Mouse (Mus musculus) liver, embryonic 13.5 days (tissue): ENCODE results near the gene Lrrc31. TPM values are rescaled to one million over a fixed set of nuclear protein-coding genes. Genes with fewer than 3 reads are reported as not detected.

Source experiments
- ATAC-seq: fragments of 200-750 bp; cut with Nextera tagmentation; 2 replicates; pipeline ENCODE4 v1.8.0; 2017; ENCODE audit warnings: low read depth, mild to moderate bottlenecking, moderate number of reproducible peaks, moderate library complexity
- DNase-seq: peaks from one replicate; pipeline ENCODE4 v3.0.0; 2022
- H3K27ac ChIP-seq: fragments of 300-500 bp; sonication (generic); 2 replicates; pipeline ENCODE4 v1.5.1; 2015; ENCODE audit warnings: moderate library complexity, mild to moderate bottlenecking, inconsistent platforms
- H3K27me3 ChIP-seq: fragments of 300-500 bp; sonication (generic); 2 replicates; pipeline ENCODE4 v1.6.1; 2015; ENCODE audit warnings: mild to moderate bottlenecking, inconsistent platforms
- H3K36me3 ChIP-seq: fragments of 300-500 bp; sonication (generic); 2 replicates; pipeline ENCODE4 v1.6.1; 2015; ENCODE audit warnings: mild to moderate bottlenecking, inconsistent platforms
- H3K4me1 ChIP-seq: fragments of 300-500 bp; sonication (generic); replicated peaks from 2 replicates; pipeline ENCODE4 v1.6.1; 2015; ENCODE audit warnings: inconsistent platforms
- H3K4me2 ChIP-seq: fragments of 300-500 bp; sonication (generic); 2 replicates; pipeline ENCODE4 v1.6.1; 2015; ENCODE audit warnings: inconsistent platforms, mild to moderate bottlenecking, moderate library complexity
- H3K4me3 ChIP-seq: fragments of 300-500 bp; sonication (generic); replicated peaks from 2 replicates; pipeline ENCODE4 v1.5.1; 2015; ENCODE audit warnings: mild to moderate bottlenecking, inconsistent platforms
- H3K9ac ChIP-seq: fragments of 300-500 bp; sonication (generic); 2 replicates; pipeline ENCODE4 v1.6.1; 2015; ENCODE audit warnings: mild to moderate bottlenecking, inconsistent platforms
- H3K9me3 ChIP-seq: fragments of 300-500 bp; sonication (generic); replicated peaks from 2 replicates; pipeline ENCODE4 v1.6.1; 2016; ENCODE audit warnings: inconsistent platforms
- WGBS: fragments of 180-500 bp; shearing (Covaris S2); methylation state at CpG from one replicate; pipeline ENCODE4 v1.1.7; 2015; ENCODE audit not compliant: insufficient replicate concordance; 5-methylcytosine and 5-hydroxymethylcytosine counted together
- polyA plus RNA-seq: library from polyadenylated mRNA; unstranded; fragments of >200 nt; fragmentation: Nextera tagmentation; extraction: Ambion mirVana; gene quantifications from 2 replicates; pipeline ENCODE4 v1.2.1, GENCODE M21; 2015

Gene Lrrc31
- polyA plus RNA-seq, 1 experiment from 2014 or later: not detected

DNA sequence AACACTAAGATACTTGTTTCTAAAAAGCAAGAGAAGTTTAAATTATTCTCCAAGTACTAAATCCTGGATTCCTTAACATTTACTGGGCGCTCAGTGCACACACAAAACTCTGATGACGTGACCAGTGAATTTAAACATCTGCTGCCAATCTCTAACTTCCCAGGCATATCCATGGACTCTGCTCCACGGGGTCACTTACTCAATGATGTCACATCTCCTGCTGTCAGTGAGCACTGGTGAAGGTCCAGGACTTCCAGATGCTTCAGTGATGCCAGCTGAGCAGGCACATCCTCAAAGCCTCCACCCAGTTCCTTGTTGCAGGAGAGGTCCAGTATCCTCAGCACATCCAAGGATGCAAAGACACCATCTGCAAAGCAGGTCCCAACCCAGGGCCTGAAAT, 12.4 kb downstream of the Lrrc31 start:
- H3K27ac ChIP-seq: no peak overlapping the region
- 61% methylated on average over 3 of the region's 3 CpGs for WGBS
- no peaks in the 10 kb centered on the region for H3K36me3 ChIP-seq
- no peaks in the 10 kb centered on the region for H3K27me3 ChIP-seq
- no peaks in the 10 kb centered on the region for H3K9me3 ChIP-seq
- H3K4me3 ChIP-seq: no peak overlapping the region
- DNase-seq: no peak
- no peak overlapping the region for H3K9ac ChIP-seq
- H3K4me1 ChIP-seq: peaks cover 6% of the 10 kb centered on the region; the same call in 1 of the 2 replicates
- no peak overlapping the region for H3K4me2 ChIP-seq
- ATAC-seq: no peak

DNA sequence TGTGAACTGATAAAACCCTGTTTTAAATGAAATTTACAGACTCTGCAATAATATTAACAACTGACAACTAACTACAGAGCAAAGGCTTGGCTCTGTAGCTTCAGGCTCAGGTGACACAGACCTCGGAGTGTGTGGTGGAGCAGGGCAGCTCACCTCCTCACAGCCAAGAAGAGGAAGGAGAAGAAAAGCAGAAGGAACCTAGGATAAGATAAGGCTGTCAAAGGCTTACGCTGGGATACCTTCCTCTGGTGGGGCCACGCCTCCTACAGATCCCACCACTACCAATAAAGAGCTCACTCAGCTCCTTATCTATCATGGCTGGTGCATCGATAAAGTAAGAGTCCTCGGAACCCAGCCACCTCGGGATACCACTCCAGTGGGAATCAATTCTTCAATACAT, 16.5 kb downstream of the Lrrc31 start:
- WGBS: 8% methylated on average over 6 of the region's 6 CpGs
- Histone ChIP-seq H3K9me3 (no peaks in the 10 kb centered on the region), H3K4me2 (no peak overlapping the region), H3K27me3 (no peaks in the 10 kb centered on the region), H3K27ac (no peak overlapping the region), H3K36me3 (no peaks in the 10 kb centered on the region), H3K4me3 (no peak overlapping the region), H3K9ac (no peak overlapping the region), H3K4me1 (peaks cover 6% of the 10 kb centered on the region; the same call in 1 of the 2 replicates)
- ATAC-seq: no peak
- DNase-seq: no peak

DNA sequence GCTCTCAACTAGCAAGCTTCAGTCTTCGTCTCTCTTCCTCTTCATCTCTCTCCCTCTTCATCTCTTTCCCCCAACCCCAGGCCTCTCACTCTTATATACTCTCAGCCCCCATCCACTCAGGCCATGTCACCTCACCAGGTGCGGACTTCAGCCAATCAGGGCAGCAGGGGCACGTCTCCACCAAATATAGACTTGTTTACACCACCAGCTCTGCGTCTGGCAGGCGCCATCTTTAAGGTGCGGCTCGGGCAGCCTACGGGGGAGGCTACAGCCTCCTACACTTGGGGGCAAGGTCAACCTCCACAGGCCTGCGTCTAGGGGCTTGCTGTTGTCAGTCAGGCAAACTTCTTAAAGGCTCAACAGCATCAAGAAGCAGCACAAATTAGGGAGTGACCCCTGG, 41.2 kb downstream of the Lrrc31 start:
- H3K27me3 ChIP-seq: no peaks in the 10 kb centered on the region
- 70% methylated on average over 9 of the region's 9 CpGs for WGBS
- DNase-seq: no peak
- ATAC-seq: no peak
- no peaks in the 10 kb centered on the region for H3K9me3 ChIP-seq
- no peak overlapping the region for H3K4me2 ChIP-seq
- no peaks in the 10 kb centered on the region for H3K36me3 ChIP-seq
- no peak overlapping the region for H3K9ac ChIP-seq
- no peak overlapping the region for H3K4me3 ChIP-seq
- no peak overlapping the region for H3K27ac ChIP-seq
- no peaks in the 10 kb centered on the region for H3K4me1 ChIP-seq

DNA sequence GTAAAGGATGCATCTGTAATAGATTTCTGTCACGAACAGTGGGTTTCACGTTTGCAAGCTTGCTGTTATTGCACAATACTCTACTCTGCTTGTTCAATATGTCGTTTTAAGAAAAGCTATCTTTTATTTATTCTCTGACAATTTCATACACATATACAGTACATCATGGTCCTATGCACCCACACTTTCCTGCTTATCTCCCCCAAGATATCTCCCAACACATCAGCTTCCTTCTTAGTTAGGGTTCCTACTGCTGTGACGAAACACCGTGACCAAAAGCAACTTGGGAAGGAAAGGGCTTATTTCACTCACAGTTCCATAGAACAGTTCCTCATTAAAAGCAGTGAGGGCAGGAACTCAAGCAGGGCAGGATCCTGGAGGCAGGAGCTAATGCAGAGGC, 43.7 kb downstream of the Lrrc31 start:
- DNase-seq (no peak), ATAC-seq (no peak)
- no peak overlapping the region for H3K27ac ChIP-seq
- H3K4me1 ChIP-seq: no peaks in the 10 kb centered on the region
- WGBS: 47% methylated on average over 5 of the region's 5 CpGs
- H3K4me3 ChIP-seq: no peak overlapping the region
- H3K4me2 ChIP-seq: no peak overlapping the region
- peaks cover 11% of the 10 kb centered on the region for H3K27me3 ChIP-seq
- no peak overlapping the region for H3K9ac ChIP-seq
- H3K9me3 ChIP-seq: no peaks in the 10 kb centered on the region
- no peaks in the 10 kb centered on the region for H3K36me3 ChIP-seq

DNA sequence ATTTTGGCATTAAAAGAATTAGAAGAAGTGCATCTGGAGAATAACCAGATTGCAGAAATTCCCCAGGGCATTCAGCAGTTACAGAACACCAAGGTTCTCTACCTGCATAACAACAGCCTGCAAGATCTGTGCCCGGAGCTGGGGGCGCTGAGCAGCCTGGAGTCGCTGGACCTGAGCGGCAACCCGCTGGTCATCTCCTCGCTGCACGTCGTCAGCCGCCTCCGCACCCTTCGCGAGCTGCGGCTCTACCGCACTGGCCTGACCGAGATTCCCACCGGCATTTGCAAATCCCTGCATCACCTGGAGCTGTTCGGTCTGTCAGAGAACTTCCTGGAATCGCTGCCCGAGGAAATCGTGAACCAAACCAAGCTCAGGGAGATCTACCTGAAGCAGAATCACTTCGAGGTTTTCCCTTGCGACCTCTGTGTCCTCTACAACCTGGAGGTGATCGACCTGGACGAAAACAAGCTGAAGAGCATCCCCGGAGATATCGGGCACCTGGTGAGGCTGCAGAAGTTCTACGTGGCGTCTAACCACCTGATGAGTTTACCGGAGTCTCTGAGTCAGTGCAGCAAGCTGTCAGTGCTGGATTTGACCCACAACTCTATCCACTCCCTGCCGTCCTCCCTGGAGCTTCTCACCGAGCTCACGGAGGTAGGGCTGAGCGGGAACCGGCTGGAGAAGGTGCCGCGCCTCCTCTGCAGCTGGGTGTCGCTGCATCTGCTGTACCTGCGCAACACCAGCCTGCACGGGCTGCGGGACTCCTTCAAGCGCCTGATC, 49.4 kb downstream of the Lrrc31 start:
- Histone ChIP-seq H3K9ac (no peak overlapping the region), H3K27me3 (peaks cover 50% of the 10 kb centered on the region), H3K27ac (no peak overlapping the region), H3K36me3 (no peaks in the 10 kb centered on the region), H3K9me3 (no peaks in the 10 kb centered on the region), H3K4me2 (peak overlapping the region; percentile 48), H3K4me1 (peaks cover 6% of the 10 kb centered on the region; the same call in 1 of the 2 replicates), H3K4me3 (peak overlapping the region; percentile 25)
- no peak for ATAC-seq
- under 1% methylated on average over 41 of the region's 41 CpGs for WGBS
- no peak for DNase-seq

DNA sequence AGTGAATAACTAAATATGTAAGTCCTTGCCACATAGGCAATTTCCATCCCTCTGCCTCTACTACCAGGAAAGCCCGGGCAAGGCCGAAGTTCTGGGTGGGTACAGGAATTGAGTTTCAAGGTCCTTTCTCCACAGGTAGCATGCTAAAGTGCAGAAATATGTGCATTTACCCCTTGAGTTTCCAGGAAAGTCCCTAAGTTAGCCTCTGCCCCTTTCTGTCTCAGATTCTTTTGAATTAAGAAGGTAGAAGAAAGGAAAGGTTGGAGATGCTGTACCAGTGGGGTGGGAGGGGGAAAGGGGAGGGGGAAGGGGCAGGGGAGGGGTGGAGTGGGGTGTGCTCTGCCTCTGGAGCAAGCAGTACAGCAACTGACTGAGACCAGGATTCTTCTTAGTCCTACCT, 51.2 kb downstream of the Lrrc31 start:
- H3K4me3 ChIP-seq: no peak overlapping the region
- no peak overlapping the region for H3K27ac ChIP-seq
- H3K9me3 ChIP-seq: no peaks in the 10 kb centered on the region
- H3K9ac ChIP-seq: no peak overlapping the region
- H3K4me2 ChIP-seq: no peak overlapping the region
- no peaks in the 10 kb centered on the region for H3K36me3 ChIP-seq
- ATAC-seq (no peak), DNase-seq (no peak)
- WGBS: 70% methylated on average over 2 of the region's 2 CpGs
- peaks cover 50% of the 10 kb centered on the region for H3K27me3 ChIP-seq
- peaks cover 6% of the 10 kb centered on the region; the same call in 1 of the 2 replicates for H3K4me1 ChIP-seq

DNA sequence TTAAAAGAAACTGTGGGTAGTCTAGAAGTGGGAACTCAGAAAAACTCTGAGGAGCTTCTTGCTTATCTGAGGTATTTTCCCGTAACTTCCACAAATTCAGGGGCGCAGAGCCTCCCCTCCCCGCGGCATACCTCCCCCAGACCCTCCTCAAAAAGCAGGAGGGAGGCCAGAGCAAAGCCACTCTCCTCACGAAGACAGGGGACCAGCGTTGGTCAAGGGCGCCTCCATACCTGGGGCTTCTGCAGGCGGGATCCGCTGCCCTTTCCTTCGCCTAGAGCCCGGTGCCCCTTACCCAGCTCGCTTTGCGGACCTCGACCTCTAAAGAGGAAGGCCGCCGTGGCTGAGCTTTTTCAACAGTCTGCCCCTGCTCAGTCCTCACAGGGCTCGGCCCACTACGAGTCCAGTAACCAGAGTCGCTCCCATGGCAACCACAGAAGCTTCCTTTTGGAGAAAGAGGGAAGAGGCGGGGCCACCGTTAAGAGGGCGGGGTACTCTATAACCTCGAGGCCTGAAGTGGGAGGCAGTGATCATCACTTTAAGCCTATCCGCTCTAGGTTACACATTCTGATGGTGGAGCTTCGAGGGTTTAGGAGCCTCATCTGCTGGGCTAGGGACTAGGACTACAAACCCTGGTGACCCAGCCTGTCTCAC, 52.1 kb downstream of the Lrrc31 start, which contains the start of gene Lrrc34:
Lrrc34 (minus strand) TSS at position 430 of the 651 bp plus-strand sequence.
- no peaks in the 10 kb centered on the region for H3K36me3 ChIP-seq
- DNase-seq: peak; percentile 9
- no peak within 1 kb of the TSS; the same call in 1 of the 2 replicates for H3K9ac ChIP-seq
- 2% methylated on average over 25 of the region's 25 CpGs for WGBS
- no peaks in the 10 kb centered on the region for H3K9me3 ChIP-seq
- H3K4me3 ChIP-seq: peak within 1 kb of the TSS; percentile 35
- peak; percentile 70 for ATAC-seq
- peak within 1 kb of the TSS; percentile 59 for H3K4me2 ChIP-seq
- H3K27me3 ChIP-seq: peaks cover 50% of the 10 kb centered on the region
- peaks cover 6% of the 10 kb centered on the region; the same call in 1 of the 2 replicates for H3K4me1 ChIP-seq
- no peak within 1 kb of the TSS for H3K27ac ChIP-seq

DNA sequence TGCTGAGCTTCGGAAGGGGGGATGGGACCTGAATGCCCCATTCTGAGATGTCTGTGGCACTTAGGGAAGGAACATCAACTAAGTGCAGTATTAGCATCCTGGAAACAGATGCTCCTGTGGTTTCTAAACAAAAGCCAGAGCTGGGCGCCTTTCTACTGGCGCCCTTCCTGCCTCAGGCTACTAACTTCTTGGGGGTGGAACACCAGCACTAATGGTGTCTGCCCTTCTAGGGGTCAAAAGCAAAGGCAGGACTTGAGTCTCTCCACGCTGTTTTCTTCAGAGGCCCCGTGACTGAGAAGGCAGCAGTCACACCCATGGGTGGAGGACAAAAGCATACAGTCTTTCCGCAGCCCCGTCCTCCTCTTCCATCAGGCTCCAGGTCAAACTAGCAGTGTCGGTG, 52.9 kb downstream of the Lrrc31 start:
- 34% methylated on average over 8 of the region's 8 CpGs for WGBS
- DNase-seq: no peak
- H3K4me2 ChIP-seq: no peak overlapping the region
- H3K4me3 ChIP-seq: no peak overlapping the region
- no peak for ATAC-seq
- no peaks in the 10 kb centered on the region for H3K36me3 ChIP-seq
- H3K27me3 ChIP-seq: peaks cover 46% of the 10 kb centered on the region
- H3K9ac ChIP-seq: no peak overlapping the region
- H3K9me3 ChIP-seq: no peaks in the 10 kb centered on the region
- peaks cover 6% of the 10 kb centered on the region; the same call in 1 of the 2 replicates for H3K4me1 ChIP-seq
- H3K27ac ChIP-seq: no peak overlapping the region

DNA sequence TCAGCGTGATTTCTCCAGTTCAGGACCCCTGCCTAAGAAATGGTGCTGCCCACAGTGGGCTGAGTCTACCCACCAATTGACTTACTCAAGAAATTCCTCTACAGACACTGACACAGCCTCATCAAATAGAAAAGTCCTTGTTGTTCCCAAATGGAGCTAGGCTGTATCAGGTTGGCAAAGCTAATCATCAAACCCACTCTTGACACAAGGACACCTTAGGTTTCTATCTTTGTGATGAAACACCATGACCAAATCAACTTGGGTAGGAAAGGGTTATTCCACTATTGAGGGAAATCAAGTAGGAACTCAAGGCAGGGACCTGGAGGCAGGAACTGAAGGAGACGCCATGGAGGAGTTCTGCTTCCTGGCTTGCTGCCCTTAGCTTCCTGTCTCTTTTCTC, 55.4 kb downstream of the Lrrc31 start, which contains the start of gene Lrriq4:
Lrriq4 (plus strand) TSS at position 301 of the 400 bp plus-strand sequence.
- Histone ChIP-seq H3K4me3 (no peak within 1 kb of the TSS), H3K36me3 (no peaks in the 10 kb centered on the region), H3K9ac (no peak within 1 kb of the TSS), H3K4me2 (no peak within 1 kb of the TSS), H3K27me3 (peaks cover 22% of the 10 kb centered on the region), H3K4me1 (peaks cover 6% of the 10 kb centered on the region; the same call in 1 of the 2 replicates), H3K27ac (no peak within 1 kb of the TSS), H3K9me3 (no peaks in the 10 kb centered on the region)
- no peak for DNase-seq
- 36% methylated on average over 2 of the region's 2 CpGs for WGBS
- ATAC-seq: no peak

DNA sequence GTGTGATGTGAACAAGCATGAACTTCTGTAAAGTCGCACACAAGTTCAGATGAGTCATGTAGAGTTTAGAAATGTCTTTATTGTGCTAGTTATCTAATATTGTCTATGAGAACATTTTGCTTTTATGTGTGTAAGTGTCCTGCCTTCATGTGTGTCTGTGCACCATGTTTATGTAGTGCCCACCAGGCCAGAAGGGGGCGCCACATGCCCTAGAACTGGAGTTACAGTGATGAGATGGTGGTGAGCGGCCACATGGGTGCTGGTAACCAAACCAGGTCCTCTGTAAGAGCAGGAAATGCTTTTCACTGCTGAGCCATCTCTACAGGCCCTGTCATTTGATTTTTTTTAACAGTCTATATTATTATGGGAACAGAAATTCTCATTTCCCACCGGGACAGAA, 64.0 kb downstream of the Lrrc31 start:
- no peaks in the 10 kb centered on the region for H3K36me3 ChIP-seq
- DNase-seq: no peak
- 59% methylated on average over 4 of the region's 4 CpGs for WGBS
- no peak for ATAC-seq
- H3K9ac ChIP-seq: no peak overlapping the region
- no peaks in the 10 kb centered on the region for H3K4me1 ChIP-seq
- H3K27me3 ChIP-seq: no peaks in the 10 kb centered on the region
- no peak overlapping the region for H3K27ac ChIP-seq
- H3K4me2 ChIP-seq: no peak overlapping the region
- no peaks in the 10 kb centered on the region for H3K9me3 ChIP-seq
- no peak overlapping the region for H3K4me3 ChIP-seq

DNA sequence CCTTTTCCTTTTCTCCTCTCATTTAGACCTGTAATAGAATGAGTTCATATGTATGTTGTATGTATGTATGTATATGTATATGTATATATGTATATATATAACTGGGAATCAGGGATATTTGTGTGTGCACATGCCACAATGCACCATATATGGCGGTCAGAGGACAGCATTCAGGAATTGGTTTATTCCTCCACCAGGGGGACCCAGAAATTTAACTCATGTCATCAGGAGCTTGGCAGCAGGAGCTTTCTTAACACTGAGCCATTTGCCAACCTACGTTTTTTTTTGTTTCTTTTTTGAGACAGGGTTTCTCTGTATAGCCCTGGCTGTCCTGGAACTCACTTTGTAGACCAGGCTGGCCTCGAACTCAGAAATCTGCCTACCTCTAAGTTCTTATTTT, 66.0 kb downstream of the Lrrc31 start:
- H3K36me3 ChIP-seq: no peaks in the 10 kb centered on the region
- no peak overlapping the region for H3K4me3 ChIP-seq
- no peaks in the 10 kb centered on the region for H3K4me1 ChIP-seq
- H3K9me3 ChIP-seq: no peaks in the 10 kb centered on the region
- H3K9ac ChIP-seq: no peak overlapping the region
- no peak overlapping the region for H3K27ac ChIP-seq
- ATAC-seq: no peak
- no peak for DNase-seq
- 34% methylated on average over 3 of the region's 3 CpGs for WGBS
- H3K4me2 ChIP-seq: no peak overlapping the region
- H3K27me3 ChIP-seq: no peaks in the 10 kb centered on the region
